Mouse (Mus musculus) heart, embryonic 13.5 days (tissue): ENCODE data around the gene Susd1. TPM values are rescaled to one million over a fixed set of nuclear protein-coding genes. Genes with fewer than 3 reads are reported as not detected.

Source experiments
- ATAC-seq: fragments of 200-750 bp; cut with Nextera tagmentation; 2 replicates; pipeline ENCODE4 v1.8.0; 2017; ENCODE audit warnings: moderate TSS enrichment; ENCODE audit not compliant: insufficient number of reproducible peaks, low FRiP score, low TSS enrichment; ENCODE audit errors: extremely low read depth
- H3K27ac ChIP-seq: fragments of 300-500 bp; sonication (generic); replicated peaks from 2 replicates; pipeline ENCODE4 v1.5.1; 2015; ENCODE audit warnings: moderate library complexity, mild to moderate bottlenecking, inconsistent platforms
- H3K27me3 ChIP-seq: fragments of 300-500 bp; sonication (generic); replicated peaks from 2 replicates; pipeline ENCODE4 v1.6.1; 2015; ENCODE audit warnings: mild to moderate bottlenecking, inconsistent platforms
- H3K36me3 ChIP-seq: fragments of 300-500 bp; sonication (generic); 2 replicates; pipeline ENCODE4 v1.6.1; 2015; ENCODE audit warnings: mild to moderate bottlenecking, inconsistent platforms
- H3K4me1 ChIP-seq: fragments of 300-500 bp; sonication (generic); 2 replicates; pipeline ENCODE4 v1.6.1; 2015; ENCODE audit warnings: inconsistent platforms
- H3K4me2 ChIP-seq: fragments of 300-500 bp; sonication (generic); 2 replicates; pipeline ENCODE4 v1.6.1; 2015; ENCODE audit warnings: inconsistent platforms, mild to moderate bottlenecking, moderate library complexity
- H3K4me3 ChIP-seq: fragments of 300-500 bp; sonication (generic); 2 replicates; pipeline ENCODE4 v1.5.1; 2015; ENCODE audit warnings: moderate library complexity, mild to moderate bottlenecking, inconsistent platforms
- H3K9ac ChIP-seq: fragments of 300-500 bp; sonication (generic); 2 replicates; pipeline ENCODE4 v1.6.1; 2015; ENCODE audit warnings: inconsistent platforms, mild to moderate bottlenecking, moderate library complexity
- H3K9me3 ChIP-seq: fragments of 300-500 bp; sonication (generic); 2 replicates; pipeline ENCODE4 v1.6.1; 2016; ENCODE audit warnings: inconsistent platforms
- WGBS: fragments of 180-500 bp; shearing (Covaris S2); methylation state at CpG from one replicate; pipeline ENCODE4 v1.1.7; 2015; ENCODE audit warnings: mixed read lengths; 5-methylcytosine and 5-hydroxymethylcytosine counted together
- polyA plus RNA-seq: library from polyadenylated mRNA; unstranded; fragments of >200 nt; fragmentation: Nextera tagmentation; extraction: Ambion mirVana; gene quantifications from 2 replicates; pipeline ENCODE4 v1.2.1, GENCODE M21; 2015

Susd1 gene
- polyA plus RNA-seq, 1 experiment from 2014 or later = 7.4 TPM

DNA sequence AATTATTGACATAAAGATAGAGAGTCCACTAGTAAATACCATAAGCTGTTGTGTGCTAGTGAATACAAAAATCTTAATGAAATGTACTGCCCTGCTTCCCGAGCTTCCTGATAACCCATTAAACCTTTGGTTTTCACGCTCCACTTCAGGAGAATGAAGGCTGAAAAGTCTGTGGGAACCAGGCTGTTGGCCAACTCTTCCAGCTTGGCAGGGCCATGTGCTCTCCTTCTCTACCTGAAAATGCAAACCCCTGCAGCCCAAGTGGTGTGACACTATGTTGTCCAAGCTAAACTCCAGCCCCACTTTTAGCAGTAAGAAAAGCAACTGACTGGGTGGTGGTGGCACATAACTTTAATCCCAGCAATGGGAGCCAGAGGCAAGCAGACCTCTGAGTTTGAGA, 162.5 kb downstream of the Susd1 start:
- Histone ChIP-seq H3K4me1 (peaks cover 4% of the 10 kb centered on the region; the same call in 1 of the 2 replicates), H3K9me3 (no peaks in the 10 kb centered on the region), H3K27ac (no peak overlapping the region), H3K4me3 (no peak overlapping the region), H3K9ac (no peak overlapping the region), H3K36me3 (no peaks in the 10 kb centered on the region), H3K4me2 (no peak overlapping the region), H3K27me3 (no peaks in the 10 kb centered on the region)
- no peak for ATAC-seq
- WGBS = 43% methylated on average over 2 of the region's 2 CpGs

DNA sequence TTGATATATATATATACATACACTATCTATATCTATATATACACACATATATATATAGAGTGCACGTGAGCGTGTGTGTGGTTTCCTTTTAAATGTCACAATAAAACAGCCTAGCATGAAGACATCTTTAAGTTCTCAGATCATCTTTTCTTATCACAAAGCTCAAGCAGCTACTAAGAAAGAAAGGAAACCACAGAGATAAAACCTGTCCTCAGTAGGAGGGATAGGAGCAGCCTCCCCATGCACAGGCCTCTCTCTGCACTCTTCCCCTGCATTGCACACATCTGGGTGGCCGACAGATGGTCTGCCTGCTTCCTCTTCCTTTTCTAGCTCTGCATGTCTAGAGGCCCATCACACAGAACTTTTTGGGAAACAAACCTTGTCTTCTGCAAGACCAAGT, 162.9 kb downstream of the Susd1 start:
- Histone ChIP-seq H3K27me3 (no peaks in the 10 kb centered on the region), H3K9me3 (no peaks in the 10 kb centered on the region), H3K9ac (no peak overlapping the region), H3K36me3 (no peaks in the 10 kb centered on the region), H3K4me3 (no peak overlapping the region), H3K4me1 (peaks cover 4% of the 10 kb centered on the region; the same call in 1 of the 2 replicates), H3K4me2 (no peak overlapping the region), H3K27ac (no peak overlapping the region)
- WGBS = 51% methylated on average over 3 of the region's 3 CpGs
- ATAC-seq = no peak

DNA sequence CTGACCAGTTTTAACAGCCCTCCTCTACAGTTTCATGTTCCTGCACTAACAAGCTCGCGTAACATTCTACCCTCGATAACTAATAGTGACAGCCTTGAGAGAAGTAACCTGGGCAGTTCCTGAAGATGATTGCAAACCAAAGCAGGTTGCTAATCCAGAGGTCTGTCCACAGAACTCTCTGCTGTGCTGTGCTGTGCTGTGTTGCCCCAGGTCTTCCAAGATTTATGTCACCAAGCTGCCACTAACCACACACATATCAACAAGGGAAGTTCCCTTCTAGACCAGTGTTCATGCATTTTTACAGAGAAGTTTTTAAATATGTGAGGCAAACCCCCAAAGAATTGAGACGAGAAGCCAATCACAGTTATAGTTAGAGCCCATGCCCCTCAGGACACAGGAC, 164.3 kb downstream of the Susd1 start:
- peaks cover 4% of the 10 kb centered on the region; the same call in 1 of the 2 replicates for H3K4me1 ChIP-seq
- no peak for ATAC-seq
- WGBS = 86% methylated on average over 4 of the region's 4 CpGs

DNA sequence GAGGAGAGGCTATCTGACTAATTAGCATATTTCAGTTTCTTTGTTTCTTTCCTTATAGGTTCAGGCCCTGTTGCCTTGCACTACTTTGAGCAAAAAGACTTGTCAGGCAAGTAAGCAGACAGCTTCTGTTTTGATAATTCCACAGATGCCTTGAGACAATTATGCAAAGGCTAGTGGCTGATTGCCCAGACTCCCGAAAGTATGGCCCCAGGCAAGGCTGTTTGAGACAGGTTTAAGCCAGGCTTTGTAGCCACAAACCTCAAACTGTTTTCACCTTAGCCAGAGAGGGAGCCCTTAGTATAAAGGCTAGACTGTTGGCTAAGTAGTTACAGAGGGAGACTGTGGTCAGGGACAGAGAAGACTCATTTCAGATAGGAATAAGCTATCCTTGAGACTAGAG, 165.1 kb downstream of the Susd1 start:
- ATAC-seq = no peak

More for the DNA sequence above, 164.3 kb downstream of the Susd1 start:
- Histone ChIP-seq H3K4me2 (no peak overlapping the region), H3K27me3 (no peaks in the 10 kb centered on the region), H3K9ac (no peak overlapping the region), H3K4me3 (no peak overlapping the region), H3K27ac (no peak overlapping the region), H3K9me3 (peaks cover 2% of the 10 kb centered on the region; the same call in 1 of the 2 replicates), H3K36me3 (no peaks in the 10 kb centered on the region)

DNA sequence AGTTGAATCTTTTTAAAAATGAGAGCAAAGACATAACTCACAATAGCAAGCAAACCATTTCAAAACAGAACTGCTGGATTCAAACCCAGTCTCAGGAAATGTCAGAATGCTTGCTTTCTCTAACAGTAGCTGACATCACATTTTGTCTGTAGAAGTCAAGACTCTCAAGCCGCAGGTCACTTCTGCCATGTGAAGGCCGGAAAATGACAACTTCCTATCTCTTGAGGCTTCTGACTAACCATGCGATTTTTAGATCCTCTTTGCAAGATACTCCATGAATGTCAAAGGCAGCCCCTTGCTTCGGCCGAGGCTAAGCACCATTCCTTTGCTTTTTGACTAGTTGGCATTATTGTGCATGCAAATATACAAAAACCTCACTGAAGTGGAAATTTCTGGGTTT, 172.8 kb downstream of the Susd1 start:
- H3K27ac ChIP-seq = no peak overlapping the region
- WGBS = 81% methylated on average over 5 of the region's 5 CpGs
- 0 out of 2 replicates have a peak, but pooled peaks cover 5% of the 10 kb centered on the region for H3K36me3 ChIP-seq
- H3K4me3 ChIP-seq = no peak overlapping the region
- H3K9me3 ChIP-seq = peaks cover 21% of the 10 kb centered on the region
- no peak overlapping the region for H3K4me2 ChIP-seq
- no peak for ATAC-seq
- H3K4me1 ChIP-seq = no peaks in the 10 kb centered on the region
- H3K9ac ChIP-seq = no peak overlapping the region
- no peaks in the 10 kb centered on the region for H3K27me3 ChIP-seq

More for the DNA sequence above, 165.1 kb downstream of the Susd1 start:
- H3K4me3 ChIP-seq = no peak overlapping the region
- H3K4me1 ChIP-seq = peaks cover 4% of the 10 kb centered on the region; the same call in 1 of the 2 replicates
- WGBS = 41% methylated on average over 1 of the region's 1 CpGs
- no peak overlapping the region for H3K9ac ChIP-seq
- H3K27ac ChIP-seq = no peak overlapping the region
- H3K27me3 ChIP-seq = no peaks in the 10 kb centered on the region
- 0 out of 2 replicates have a peak, but pooled peaks cover 5% of the 10 kb centered on the region for H3K36me3 ChIP-seq
- peaks cover 7% of the 10 kb centered on the region for H3K9me3 ChIP-seq
- no peak overlapping the region for H3K4me2 ChIP-seq

DNA sequence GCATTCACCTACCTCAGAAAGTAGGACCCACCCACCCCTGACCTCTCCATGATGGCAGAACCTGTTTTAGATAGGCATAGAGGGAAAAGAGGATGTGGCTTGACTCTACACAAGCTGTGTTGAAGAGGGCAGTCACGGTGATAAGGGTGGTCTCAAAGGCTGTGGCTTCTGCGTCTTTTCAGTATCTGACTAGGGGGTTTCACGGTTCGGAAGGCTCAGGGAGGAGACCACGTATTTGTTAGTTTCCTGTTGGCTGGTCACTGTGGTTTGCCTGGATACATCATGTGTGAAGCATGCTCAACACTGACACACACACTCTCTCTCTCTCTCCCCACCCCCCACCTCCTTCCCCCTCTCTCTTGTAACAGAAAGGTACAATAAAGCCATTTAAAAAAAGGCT, 173.3 kb downstream of the Susd1 start:
- no peak overlapping the region for H3K27ac ChIP-seq
- peaks cover 21% of the 10 kb centered on the region for H3K9me3 ChIP-seq
- no peak overlapping the region for H3K4me2 ChIP-seq
- 0 out of 2 replicates have a peak, but pooled peaks cover 5% of the 10 kb centered on the region for H3K36me3 ChIP-seq
- ATAC-seq = no peak
- no peaks in the 10 kb centered on the region for H3K4me1 ChIP-seq
- H3K4me3 ChIP-seq = no peak overlapping the region
- WGBS = 63% methylated on average over 5 of the region's 5 CpGs
- H3K9ac ChIP-seq = no peak overlapping the region
- no peaks in the 10 kb centered on the region for H3K27me3 ChIP-seq

Other genes with a start within 250 kb of the Susd1 start
- gene Ugcg, start 249.4 kb downstream of the Susd1 start, polyA plus RNA-seq = 6.9 and 7.1 TPM in 2 replicates
- gene Ptbp3, start 110.7 kb upstream of the Susd1 start, polyA plus RNA-seq = 27.1 and 31.0 TPM in 2 replicates
- 38.1 and 39.8 TPM in 2 replicates for gene Hsdl2, start 142.9 kb upstream of the Susd1 start, polyA plus RNA-seq
- gene E130308A19Rik, start 187.6 kb upstream of the Susd1 start, polyA plus RNA-seq = 20.5 and 23.9 TPM in 2 replicates